Mouse (Mus musculus): ENCODE measurements around the gene Asb10. TPM values are rescaled to one million over a fixed set of nuclear protein-coding genes. Genes with fewer than 3 reads are reported as not detected.

Asb10 gene
- polyA plus RNA-seq, 1 experiment from 2014 or later = 0.93 TPM

DNA sequence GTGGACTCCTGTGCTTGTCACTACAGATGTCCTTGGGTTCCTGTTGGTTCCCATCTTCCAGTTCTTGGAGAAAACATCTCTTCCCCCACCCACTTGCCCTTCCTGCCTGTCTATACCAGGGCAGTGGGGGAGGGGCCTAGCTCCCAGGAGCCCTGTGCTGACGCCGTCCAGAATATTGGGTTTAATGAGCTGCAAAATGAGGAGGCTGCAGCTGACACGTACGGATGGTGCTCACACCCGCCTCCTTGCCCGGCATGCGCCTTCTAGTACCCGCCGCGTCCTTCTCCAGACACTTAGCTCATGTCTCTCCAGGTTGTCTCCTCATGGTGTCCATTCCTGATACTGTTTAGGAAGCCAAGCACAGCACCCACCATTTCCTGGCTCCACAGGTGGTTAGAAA, 41.7 kb downstream of the Asb10 start:
- H3K4me3 ChIP-seq (replicated peaks; ENCODE audit: low read depth, low read length) = no peak overlapping the region
- H3K9me3 ChIP-seq (replicated peaks; ENCODE audit: low read length) = no peaks in the 10 kb centered on the region
- H3K36me3 ChIP-seq (ENCODE audit: insufficient read depth, low read length) = peaks cover 41% of the 10 kb centered on the region
- no peaks in the 10 kb centered on the region for H3K4me1 ChIP-seq (replicated peaks; ENCODE audit: insufficient read depth, low read length)
- WGBS = 61% methylated on average over 10 of the region's 10 CpGs
- no peak overlapping the region for H3K9ac ChIP-seq (ENCODE audit: low read depth, low read length)
- H3K4me2 ChIP-seq (ENCODE audit: low read length) = no peak overlapping the region
- H3K27me3 ChIP-seq (ENCODE audit: insufficient read depth, low read length) = no peaks in the 10 kb centered on the region
- H3K27ac ChIP-seq = no peak overlapping the region
- ATAC-seq (replicated peaks; ENCODE audit: low FRiP score, low read depth) = no peak
- no peak for DNase-seq (ENCODE audit: low spot score)
- no peak for TF ChIP-seq CTCF (IDR thresholded peaks at IDR 0.05; ENCODE audit: low read depth)

GRCm38 (mm10) chr5:24497526-24497925, 43.3 kb downstream of the Asb10 start:
- no peak for ATAC-seq (replicated peaks; ENCODE audit: low FRiP score, low read depth)
- DNase-seq (ENCODE audit: low spot score) = no peak
- 70% methylated on average over 12 of the region's 12 CpGs for WGBS

GRCm38 (mm10) chr5:24496756-24497155, 44.0 kb downstream of the Asb10 start:
- no peak overlapping the region for H3K27ac ChIP-seq
- no peaks in the 10 kb centered on the region for H3K27me3 ChIP-seq (ENCODE audit: insufficient read depth, low read length)
- H3K4me3 ChIP-seq (replicated peaks; ENCODE audit: low read depth, low read length) = no peak overlapping the region
- no peaks in the 10 kb centered on the region for H3K9me3 ChIP-seq (replicated peaks; ENCODE audit: low read length)
- ATAC-seq (replicated peaks; ENCODE audit: low FRiP score, low read depth) = no peak
- H3K36me3 ChIP-seq (ENCODE audit: insufficient read depth, low read length) = peaks cover 59% of the 10 kb centered on the region
- no peaks in the 10 kb centered on the region for H3K4me1 ChIP-seq (replicated peaks; ENCODE audit: insufficient read depth, low read length)
- no peak for DNase-seq (ENCODE audit: low spot score)
- 61% methylated on average over 6 of the region's 6 CpGs for WGBS
- no peak overlapping the region for H3K9ac ChIP-seq (ENCODE audit: low read depth, low read length)
- no peak for TF ChIP-seq CTCF (IDR thresholded peaks at IDR 0.05; ENCODE audit: low read depth)
- no peak overlapping the region for H3K4me2 ChIP-seq (ENCODE audit: low read length)

More at GRCm38 (mm10) chr5:24497526-24497925, 43.3 kb downstream of the Asb10 start:
- Histone ChIP-seq H3K9me3 (replicated peaks; ENCODE audit: low read length) (no peaks in the 10 kb centered on the region), H3K4me2 (ENCODE audit: low read length) (no peak overlapping the region), H3K4me3 (replicated peaks; ENCODE audit: low read depth, low read length) (no peak overlapping the region), H3K36me3 (ENCODE audit: insufficient read depth, low read length) (peaks cover 52% of the 10 kb centered on the region), H3K27ac (no peak overlapping the region), H3K4me1 (replicated peaks; ENCODE audit: insufficient read depth, low read length) (no peaks in the 10 kb centered on the region), H3K27me3 (ENCODE audit: insufficient read depth, low read length) (no peaks in the 10 kb centered on the region), H3K9ac (ENCODE audit: low read depth, low read length) (no peak overlapping the region)
- TF ChIP-seq CTCF (IDR thresholded peaks at IDR 0.05; ENCODE audit: low read depth) = no peak

DNA sequence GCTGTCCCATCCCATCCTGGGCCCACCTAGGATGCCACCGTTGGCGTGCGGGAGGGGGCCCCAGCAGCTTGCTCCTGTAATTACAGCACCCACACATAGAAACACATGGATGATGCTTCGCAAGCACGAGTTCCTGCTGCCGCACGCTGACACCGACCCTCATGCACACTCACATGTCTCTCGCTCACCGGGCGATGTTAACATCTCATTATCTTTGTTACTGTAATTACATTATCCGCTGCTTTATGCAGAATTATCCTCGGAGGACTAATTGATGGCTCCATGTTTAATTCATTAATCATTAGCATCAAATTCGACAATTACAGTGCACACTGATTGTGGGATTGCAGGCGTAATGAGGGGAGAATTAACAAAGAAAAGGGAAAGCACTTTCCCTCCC, 45.8 kb downstream of the Asb10 start:
- H3K9me3 ChIP-seq (replicated peaks; ENCODE audit: low read length) = no peaks in the 10 kb centered on the region
- 91% methylated on average over 15 of the region's 15 CpGs for WGBS
- H3K4me2 ChIP-seq (ENCODE audit: low read length) = no peak overlapping the region
- TF ChIP-seq CTCF (IDR thresholded peaks at IDR 0.05; ENCODE audit: low read depth) = no peak
- no peak overlapping the region for H3K9ac ChIP-seq (ENCODE audit: low read depth, low read length)
- no peak for ATAC-seq (replicated peaks; ENCODE audit: low FRiP score, low read depth)
- H3K36me3 ChIP-seq (ENCODE audit: insufficient read depth, low read length) = peaks cover 54% of the 10 kb centered on the region
- no peak for DNase-seq (ENCODE audit: low spot score)
- no peaks in the 10 kb centered on the region for H3K4me1 ChIP-seq (replicated peaks; ENCODE audit: insufficient read depth, low read length)
- H3K4me3 ChIP-seq (replicated peaks; ENCODE audit: low read depth, low read length) = no peak overlapping the region
- H3K27ac ChIP-seq = no peak overlapping the region
- no peaks in the 10 kb centered on the region for H3K27me3 ChIP-seq (ENCODE audit: insufficient read depth, low read length)

DNA sequence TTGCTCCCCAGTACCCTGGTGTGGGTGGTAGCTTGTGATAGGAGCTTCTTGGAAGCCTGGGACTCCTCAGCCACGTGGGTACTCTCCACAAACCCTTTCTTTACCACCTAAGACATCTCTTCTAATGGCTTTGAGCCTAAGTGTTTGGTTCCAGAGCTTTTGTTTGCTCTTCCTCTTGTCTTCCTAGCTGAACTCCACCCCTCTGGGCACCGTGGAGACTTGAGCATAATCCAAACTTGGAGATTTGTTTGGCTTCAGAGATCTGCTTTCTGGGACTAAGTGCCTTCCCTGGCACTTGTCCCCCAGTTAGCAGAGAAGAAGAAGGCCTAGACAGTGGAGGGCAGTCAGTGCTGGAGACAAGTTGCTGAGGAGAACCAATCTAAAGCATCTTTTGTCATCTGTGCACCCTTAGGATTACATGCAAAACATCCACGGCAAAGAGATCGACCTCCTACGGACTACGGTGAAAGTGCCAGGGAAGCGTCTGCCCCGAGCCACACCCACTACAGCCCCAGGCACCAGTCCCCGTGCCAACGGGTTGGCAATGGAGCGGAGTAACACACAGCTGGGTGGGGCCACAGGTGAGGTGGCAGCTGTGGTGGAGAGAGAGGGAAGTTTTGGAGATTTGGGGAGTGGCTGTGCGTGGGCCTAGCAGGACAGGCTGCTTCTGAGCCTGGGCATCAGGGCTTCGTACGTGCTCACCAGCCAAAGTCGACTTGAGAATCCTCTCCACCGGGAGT, 48.1 kb downstream of the Asb10 start:
- 84% methylated on average over 16 of the region's 16 CpGs for WGBS
- TF ChIP-seq CTCF (IDR thresholded peaks at IDR 0.05; ENCODE audit: low read depth) = no peak
- Histone ChIP-seq H3K4me3 (replicated peaks; ENCODE audit: low read depth, low read length) (no peak overlapping the region), H3K36me3 (ENCODE audit: insufficient read depth, low read length) (peaks cover 65% of the 10 kb centered on the region), H3K27ac (no peak overlapping the region), H3K4me2 (ENCODE audit: low read length) (no peak overlapping the region), H3K9ac (ENCODE audit: low read depth, low read length) (no peak overlapping the region), H3K4me1 (replicated peaks; ENCODE audit: insufficient read depth, low read length) (no peaks in the 10 kb centered on the region), H3K9me3 (replicated peaks; ENCODE audit: low read length) (no peaks in the 10 kb centered on the region), H3K27me3 (ENCODE audit: insufficient read depth, low read length) (no peaks in the 10 kb centered on the region)
- DNase-seq (ENCODE audit: low spot score) = no peak
- ATAC-seq (replicated peaks; ENCODE audit: low FRiP score, low read depth) = no peak

- H3K9ac ChIP-seq (ENCODE audit: low read depth, low read length) = no peak overlapping the region
- H3K27ac ChIP-seq = no peak overlapping the region
- WGBS = 52% methylated on average over 14 of the region's 14 CpGs
- peaks cover 55% of the 10 kb centered on the region for H3K36me3 ChIP-seq (ENCODE audit: insufficient read depth, low read length)
- no peak overlapping the region for H3K4me2 ChIP-seq (ENCODE audit: low read length)
- no peak for ATAC-seq (replicated peaks; ENCODE audit: low FRiP score, low read depth)
- H3K27me3 ChIP-seq (ENCODE audit: insufficient read depth, low read length) = no peaks in the 10 kb centered on the region
- H3K4me1 ChIP-seq (replicated peaks; ENCODE audit: insufficient read depth, low read length) = peaks cover 5% of the 10 kb centered on the region; the same call in 1 of the 2 replicates
- no peak for TF ChIP-seq CTCF (IDR thresholded peaks at IDR 0.05; ENCODE audit: low read depth)
- no peaks in the 10 kb centered on the region for H3K9me3 ChIP-seq (replicated peaks; ENCODE audit: low read length)
- H3K4me3 ChIP-seq (replicated peaks; ENCODE audit: low read depth, low read length) = no peak overlapping the region
- no peak for DNase-seq (ENCODE audit: low spot score)
Observed at GRCm38 (mm10) chr5:24490413-24490920, 50.3 kb downstream of the Asb10 start.
